Mouse (Mus musculus): Measurements from ENCODE around the gene Pde4dip.

DNA sequence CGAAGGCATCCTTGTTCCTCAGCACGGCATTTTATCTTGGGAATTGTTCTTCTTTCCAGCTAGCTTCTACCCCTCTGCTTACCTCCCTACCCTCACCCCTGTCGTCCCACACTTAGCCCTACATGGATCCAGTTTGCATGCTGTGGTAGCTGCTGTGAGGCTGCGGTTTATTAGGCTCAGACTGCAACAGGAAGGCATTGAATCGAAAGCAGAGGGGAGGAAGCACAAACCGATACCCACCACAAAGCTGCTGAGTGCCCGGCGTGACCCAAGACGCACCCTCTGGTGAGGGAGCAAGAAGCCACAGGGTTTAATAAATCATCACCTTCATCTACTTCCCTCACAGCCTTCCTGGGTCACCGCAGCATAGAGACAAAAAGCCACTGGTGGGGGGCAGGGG lies 43.6 kb upstream of the Pde4dip start:
- TF ChIP-seq CTCF (conservative IDR thresholded peaks at IDR 0.05; ENCODE audit: insufficient read depth, insufficient read length, low read depth, low read length) (no peak), POLR2A (IDR thresholded peaks at IDR 0.05; ENCODE audit: low read depth, low read length) (no peak)
